Mouse (Mus musculus) cerebellum, postnatal 14 days (tissue): ENCODE measurements around the gene Tshz3.

Experiments used
- DNase-seq, 2 experiments: peaks; one replicate each; pipeline ENCODE4 v3.0.0; 2021; ENCODE audit warnings: mixed read lengths in 2 of 2

The Tshz3 gene

GRCm38 (mm10) chr7:36697856-36698588 lies at the start of gene Tshz3:
Gene Tshz3 (plus strand): TSS chr7:36698118.
- peak; percentile 71 to 73 for DNase-seq

GRCm38 (mm10) chr7:36655931-36656330 lies 42.0 kb upstream of the Tshz3 start:
- DNase-seq, result no peak

- DNase-seq, result no peak
Measured at GRCm38 (mm10) chr7:36656401-36656800, 41.5 kb upstream of the Tshz3 start.

GRCm38 (mm10) chr7:36658331-36658730 lies 39.6 kb upstream of the Tshz3 start:
- no peak for DNase-seq

- no peak for DNase-seq
Measured at GRCm38 (mm10) chr7:36659265-36659664, 38.7 kb upstream of the Tshz3 start.

GRCm38 (mm10) chr7:36660654-36661053 lies 37.3 kb upstream of the Tshz3 start:
- no peak for DNase-seq

GRCm38 (mm10) chr7:36663431-36663830 lies 34.5 kb upstream of the Tshz3 start:
- DNase-seq, result no peak

GRCm38 (mm10) chr7:36667767-36668166 lies 30.2 kb upstream of the Tshz3 start:
- DNase-seq, result no peak

GRCm38 (mm10) chr7:36678031-36678430 lies 19.9 kb upstream of the Tshz3 start:
- no peak for DNase-seq

GRCm38 (mm10) chr7:36678510-36678909 lies 19.4 kb upstream of the Tshz3 start:
- no peak for DNase-seq

GRCm38 (mm10) chr7:36679031-36679618 lies 18.8 kb upstream of the Tshz3 start:
- DNase-seq, result no peak

- DNase-seq, result peak in 1 of 2 experiments; percentile 42
Measured at GRCm38 (mm10) chr7:36679866-36680458, 18.0 kb upstream of the Tshz3 start.

GRCm38 (mm10) chr7:36687508-36687907 lies 10.4 kb upstream of the Tshz3 start:
- DNase-seq, result no peak

- no peak for DNase-seq
Measured at GRCm38 (mm10) chr7:36689049-36689793, 8.7 kb upstream of the Tshz3 start.

- DNase-seq, result peak in 1 of 2 experiments; percentile 56
Measured at GRCm38 (mm10) chr7:36690551-36690950, 7.4 kb upstream of the Tshz3 start.

GRCm38 (mm10) chr7:36691617-36692016 lies 6.3 kb upstream of the Tshz3 start:
- DNase-seq, result no peak

GRCm38 (mm10) chr7:36692381-36692780 lies 5.5 kb upstream of the Tshz3 start:
- DNase-seq, result no peak

GRCm38 (mm10) chr7:36693081-36693480 lies 4.8 kb upstream of the Tshz3 start:
- DNase-seq, result no peak

- no peak for DNase-seq
Measured at GRCm38 (mm10) chr7:36694642-36695191, 3.2 kb upstream of the Tshz3 start.

GRCm38 (mm10) chr7:36695276-36695675 lies 2.6 kb upstream of the Tshz3 start:
- DNase-seq, result peak in 1 of 2 experiments; percentile 25

- DNase-seq, result peak in 1 of 2 experiments; percentile 40
Measured at GRCm38 (mm10) chr7:36695791-36696241, 2.1 kb upstream of the Tshz3 start.

- DNase-seq, result peak; percentile 69 to 78
Measured at GRCm38 (mm10) chr7:36696406-36697117, 1.4 kb upstream of the Tshz3 start.
